8 mouse cellular contexts compared by ENCODE assay signal in genomic region chr3:88756276-88756675, GRCm38 (mm10). TPM values are rescaled to one million over a fixed set of nuclear protein-coding genes. Genes with fewer than 3 reads are reported as not detected.
DNase-seq lines count a peak whose midpoint lies in the region; ATAC-seq and TF ChIP-seq lines count a peak whose summit lies in the region.

No protein-coding gene starts in this region.

- no peaks in the 10 kb centered on the region for H3K9me3 ChIP-seq in ES-E14 (ENCODE audit: control insufficient read depth, insufficient read depth, low read depth, low read length)
- H3K9me3 ChIP-seq in forebrain, embryonic 15.5 days: no peaks in the 10 kb centered on the region
- no peaks in the 10 kb centered on the region for H3K9me3 ChIP-seq in midbrain, embryonic 12.5 days

- TF ChIP-seq CTCF in gastrocnemius, adult 2 months (IDR thresholded peaks at IDR 0.05): no peak

- peak; percentile 55 for ATAC-seq in forebrain, embryonic 15.5 days (replicated peaks)
- ATAC-seq in midbrain, embryonic 12.5 days (ENCODE audit: low FRiP score, low read depth): no peak

- no peak overlapping the region for H3K4me3 ChIP-seq in gastrocnemius, adult 2 months
- no peak overlapping the region for H3K4me3 ChIP-seq in ES-E14 (ENCODE audit: insufficient read depth in 1 of 2, low read depth in 1 of 2, low read length in 2 of 2, poor library complexity in 1 of 2, severe bottlenecking in 1 of 2)
- H3K4me3 ChIP-seq in forebrain, embryonic 15.5 days: no peak overlapping the region
- H3K4me3 ChIP-seq in midbrain, embryonic 12.5 days: no peak overlapping the region

- H3K27ac ChIP-seq in gastrocnemius, adult 2 months: peak overlapping the region; percentile 31; the same call in 1 of the 2 replicates
- peak overlapping the region; percentile 14; the same call in 1 of the 2 replicates for H3K27ac ChIP-seq in ES-E14 (ENCODE audit: insufficient read depth, low read depth, low read length, poor library complexity, severe bottlenecking)
- peak overlapping the region; percentile 84 for H3K27ac ChIP-seq in forebrain, embryonic 15.5 days (replicated peaks)
- H3K27ac ChIP-seq in midbrain, embryonic 12.5 days (replicated peaks): peak overlapping the region; percentile 92

- no peaks in the 10 kb centered on the region for H3K36me3 ChIP-seq in ES-E14 (ENCODE audit: control insufficient read depth, insufficient read depth, low read length, poor library complexity, severe bottlenecking)
- peaks cover 46% of the 10 kb centered on the region for H3K36me3 ChIP-seq in forebrain, embryonic 15.5 days
- peaks cover 88% of the 10 kb centered on the region for H3K36me3 ChIP-seq in midbrain, embryonic 12.5 days

- intact Hi-C loops in gastrocnemius, adult 2 months (cut with DNase I): no loop called here
- intact Hi-C loops in gastrocnemius, postnatal 14 days (cut with DNase I; ENCODE audit: low total_unique reads): no loop called here

- H3K27me3 ChIP-seq in forebrain, embryonic 15.5 days: no peaks in the 10 kb centered on the region
- no peaks in the 10 kb centered on the region for H3K27me3 ChIP-seq in midbrain, embryonic 12.5 days

- H3K4me1 ChIP-seq in ES-E14 (ENCODE audit: control insufficient read depth in 2 of 2, insufficient read depth in 2 of 2, low read length in 2 of 2, poor library complexity in 1 of 2): peaks cover 2 to 3% of the 10 kb centered on the region in 2 experiments; a peak in 2 of 4 replicates
- H3K4me1 ChIP-seq in forebrain, embryonic 15.5 days: peaks cover 54% of the 10 kb centered on the region
- peaks cover 47% of the 10 kb centered on the region for H3K4me1 ChIP-seq in midbrain, embryonic 12.5 days

- no peak for DNase-seq in gastrocnemius, adult 2 months
- no peak for DNase-seq in gastrocnemius, postnatal 14 days
- DNase-seq in ES-E14 (ENCODE audit: low read depth, low spot score): no peak
- DNase-seq in retina, embryonic 14.5 days (ENCODE audit: low spot score): no peak
- no peak for DNase-seq in urinary bladder, postnatal 36 days (ENCODE audit: low spot score in 2 of 2)
- no peak for DNase-seq in spleen, postnatal 10 days (ENCODE audit: low spot score in 2 of 2)

- in situ Hi-C loops in ES-E14 (cut with MboI; ENCODE audit: low sequenced_read_pairs in 2 of 2, unreplicated experiment in 2 of 2): no loop called here

- H3K9ac ChIP-seq in ES-E14 (ENCODE audit: insufficient read depth, low read depth, low read length, poor library complexity, severe bottlenecking): peak overlapping the region; percentile 19; the same call in 1 of the 2 replicates
- H3K9ac ChIP-seq in forebrain, embryonic 15.5 days (replicated peaks): no peak overlapping the region
- 0 out of 2 replicates have a peak overlapping the region, but pooled peaks have one; percentile 34 for H3K9ac ChIP-seq in midbrain, embryonic 12.5 days (replicated peaks)

- H3K4me2 ChIP-seq in forebrain, embryonic 15.5 days (replicated peaks): peak overlapping the region; percentile 19; the same call in 1 of the 2 replicates
- 0 out of 2 replicates have a peak overlapping the region, but pooled peaks have one; percentile 13 for H3K4me2 ChIP-seq in midbrain, embryonic 12.5 days (replicated peaks)

- WGBS in forebrain, embryonic 15.5 days: 9% methylated on average over 4 of the region's 4 CpGs
- 47% methylated on average over 4 of the region's 4 CpGs for WGBS in midbrain, embryonic 12.5 days

TF ChIP-seq in ES-E14, 5 proteins besides CTCF, POLR2A, EP300 and RAD21:
- no peak for TF ChIP-seq CHD2 (IDR thresholded peaks at IDR 0.05; ENCODE audit: low read depth, low read length)
- TF ChIP-seq HCFC1 (IDR thresholded peaks at IDR 0.05; ENCODE audit: borderline replicate concordance, insufficient read depth, low read length): no peak
- no peak for TF ChIP-seq ZNF384 (IDR thresholded peaks at IDR 0.05; ENCODE audit: low read depth, low read length)
- TF ChIP-seq ZC3H11A (IDR thresholded peaks at IDR 0.05; ENCODE audit: borderline replicate concordance, low read depth, low read length): no peak
- no peak for TF ChIP-seq MAFK (IDR thresholded peaks at IDR 0.05; ENCODE audit: insufficient read depth, low read depth, low read length)
TF ChIP-seq in ES-E14: peak in this region for 0.

RNA-seq across cellular contexts. Expression of gene Syt11, which starts 18.7 kb away (rescaled TPM):
- total RNA-seq in gastrocnemius, adult 2 months (2021): 1 to 10 TPM; 2.7 to 5.2 TPM
- 1 to 10 TPM; 3.7 to 4.2 TPM for total RNA-seq in gastrocnemius, postnatal 14 days (2021)
- 12.4 and 13.9 TPM in 2 replicates for total RNA-seq in ES-E14 (2012; rRNA removed)
- polyA plus RNA-seq in forebrain, embryonic 15.5 days (2015; fragmentation: Nextera tagmentation; extraction: Ambion mirVana): 236 TPM in 2 replicates
- polyA plus RNA-seq in midbrain, embryonic 12.5 days (2016; fragmentation: Nextera tagmentation; extraction: Ambion mirVana): 200 and 205 TPM in 2 replicates

RNA-seq across cellular contexts. Expression of gene Rit1, which starts 39.6 kb away (rescaled TPM):
- total RNA-seq in gastrocnemius, adult 2 months (2021): 10 to 100 TPM; 20.8 to 20.9 TPM
- total RNA-seq in gastrocnemius, postnatal 14 days (2021): 10 to 100 TPM; 17.3 to 21.4 TPM
- total RNA-seq in ES-E14 (2012; rRNA removed): 10.7 and 18.3 TPM in 2 replicates
- 51.6 and 53.1 TPM in 2 replicates for polyA plus RNA-seq in forebrain, embryonic 15.5 days (2015; fragmentation: Nextera tagmentation; extraction: Ambion mirVana)
- 43.6 and 44.7 TPM in 2 replicates for polyA plus RNA-seq in midbrain, embryonic 12.5 days (2016; fragmentation: Nextera tagmentation; extraction: Ambion mirVana)

Comparison
In these comparisons a context has a peak if more than half of its experiments do, and no peak if none do; other contexts are left out.
1. H3K27ac ChIP-seq: peak in every context shown above with its lines; median percentile 92 in midbrain, embryonic 12.5 days; 84 in forebrain, embryonic 15.5 days; 31 in gastrocnemius, adult 2 months; 14 in ES-E14.